In genomic region chr5:44223341-44223881, GRCm38 (mm10) we compare ENCODE assay signal across 13 mouse cellular contexts. TPM values are rescaled to one million over a fixed set of nuclear protein-coding genes. Genes with fewer than 3 reads are reported as not detected.
A peak's percentile ranks its signal among the peaks of the same experiment; 100 is the strongest.
DNase-seq lines count a peak whose midpoint lies in the region; ATAC-seq and TF ChIP-seq lines count a peak whose summit lies in the region.
"Had no signal": no experiment of that assay in that cellular context is flagged by ENCODE, and none has a peak within 500 bp of the region (broad histone marks: within the 10 kb centered on the region; RNA-seq: fewer than 3 reads in every experiment).

No protein-coding gene starts in this region.

- no peak overlapping the region for H3K4me2 ChIP-seq in lung, postnatal 0 days (replicated peaks; ENCODE audit: low read depth, low read length)
- peak overlapping the region; percentile 87 for H3K4me2 ChIP-seq in liver, embryonic 13.5 days
- no peak overlapping the region for H3K4me2 ChIP-seq in forebrain, embryonic 16.5 days (ENCODE audit: low read length)

- no peaks in the 10 kb centered on the region for H3K9me3 ChIP-seq in lung, postnatal 0 days (ENCODE audit: low read length)
- H3K9me3 ChIP-seq in liver, embryonic 13.5 days (replicated peaks) = no peaks in the 10 kb centered on the region
- H3K9me3 ChIP-seq in forebrain, embryonic 16.5 days (ENCODE audit: control insufficient read depth, low read length) = no peaks in the 10 kb centered on the region
- H3K9me3 ChIP-seq: forebrain, embryonic 10.5 days had no signal

- no peak for TF ChIP-seq CTCF in lung, postnatal 0 days (IDR thresholded peaks at IDR 0.05)
- no peak for TF ChIP-seq CTCF in thymus, adult 2 months (IDR thresholded peaks at IDR 0.05; ENCODE audit: borderline replicate concordance, control insufficient read depth, extremely low read depth, insufficient read depth, low read length, poor library complexity)
- no peak for TF ChIP-seq CTCF in layer of hippocampus, adult 2 months (conservative IDR thresholded peaks at IDR 0.05)

- WGBS in lung, postnatal 0 days = 70% methylated on average over 16 of the region's 16 CpGs
- WGBS in liver, embryonic 13.5 days (ENCODE audit: insufficient replicate concordance) = 25% methylated on average over 16 of the region's 16 CpGs
- 12% methylated on average over 16 of the region's 16 CpGs for WGBS in thymus, adult 2 months
- WGBS in forebrain, embryonic 16.5 days = 93% methylated on average over 16 of the region's 16 CpGs

- peak; percentile 19 for DNase-seq in lung, postnatal 0 days (ENCODE audit: low spot score)
- no peak for DNase-seq in lung, postnatal 14 days
- peak; percentile 34 for DNase-seq in c-Kit-negative CD71-positive TER-119-positive erythroid progenitor cells, embryonic 14.5 days (ENCODE audit: low read depth, low spot score)
- DNase-seq in liver, embryonic 13.5 days = peak; percentile 65
- DNase-seq in thymus, adult 2 months = no peak
- no peak for DNase-seq in cerebellum, postnatal 10 days
- DNase-seq in layer of hippocampus, adult 2 months (ENCODE audit: low spot score in 2 of 2) = no peak
- DNase-seq: adrenal gland, adult 8-10 months; right cerebral cortex, postnatal 25 days had no signal

- H3K9ac ChIP-seq in lung, postnatal 0 days (replicated peaks; ENCODE audit: low read depth) = no peak overlapping the region
- H3K9ac ChIP-seq in liver, embryonic 13.5 days = peak overlapping the region; percentile 57
- H3K9ac ChIP-seq in forebrain, embryonic 16.5 days (replicated peaks; ENCODE audit: low read depth, low read length) = no peak overlapping the region

- H3K27me3 ChIP-seq in lung, postnatal 0 days (replicated peaks; ENCODE audit: insufficient read depth, low read length) = no peaks in the 10 kb centered on the region
- H3K27me3 ChIP-seq in liver, embryonic 13.5 days = no peaks in the 10 kb centered on the region
- no peaks in the 10 kb centered on the region for H3K27me3 ChIP-seq in thymus, adult 2 months (ENCODE audit: control insufficient read depth, insufficient read depth, low read length)
- no peaks in the 10 kb centered on the region for H3K27me3 ChIP-seq in forebrain, embryonic 16.5 days (replicated peaks; ENCODE audit: control insufficient read depth, insufficient read depth, low read length)

- H3K4me1 ChIP-seq in lung, postnatal 0 days (ENCODE audit: insufficient read depth, low read depth, low read length) = peaks cover 7% of the 10 kb centered on the region; the same call in 1 of the 2 replicates
- peaks cover 73% of the 10 kb centered on the region for H3K4me1 ChIP-seq in liver, embryonic 13.5 days (replicated peaks)
- H3K4me1 ChIP-seq in thymus, adult 2 months (replicated peaks; ENCODE audit: control insufficient read depth, insufficient read depth, low read length) = peaks cover 30% of the 10 kb centered on the region
- H3K4me1 ChIP-seq in forebrain, embryonic 16.5 days (replicated peaks; ENCODE audit: control insufficient read depth, insufficient read depth, low read length) = peaks cover 21% of the 10 kb centered on the region

- no peaks in the 10 kb centered on the region for H3K36me3 ChIP-seq in lung, postnatal 0 days (ENCODE audit: insufficient read depth, low read length)
- peaks cover 19% of the 10 kb centered on the region for H3K36me3 ChIP-seq in liver, embryonic 13.5 days
- H3K36me3 ChIP-seq in thymus, adult 2 months (ENCODE audit: control insufficient read depth, insufficient read depth, low read length) = no peaks in the 10 kb centered on the region
- H3K36me3 ChIP-seq in forebrain, embryonic 16.5 days (ENCODE audit: control insufficient read depth, insufficient read depth) = no peaks in the 10 kb centered on the region

- no peak overlapping the region for H3K4me3 ChIP-seq in lung, postnatal 0 days (ENCODE audit: low read depth, low read length)
- H3K4me3 ChIP-seq in liver, embryonic 13.5 days (replicated peaks) = peak overlapping the region; percentile 95
- peak overlapping the region; percentile 14 for H3K4me3 ChIP-seq in thymus, adult 2 months (ENCODE audit: control insufficient read depth, insufficient read depth, low read length)
- no peak overlapping the region for H3K4me3 ChIP-seq in forebrain, embryonic 16.5 days (replicated peaks; ENCODE audit: low read length)
- no peak overlapping the region for H3K4me3 ChIP-seq in layer of hippocampus, adult 2 months
- H3K4me3 ChIP-seq: forebrain, embryonic 10.5 days; heart, adult 2 months; myocyte had no signal

- no peak for TF ChIP-seq EP300 in lung, postnatal 0 days (IDR thresholded peaks at IDR 0.05)

- no peak for ATAC-seq in lung, postnatal 0 days
- ATAC-seq in liver, embryonic 13.5 days (ENCODE audit: low read depth) = peak; percentile 64
- no peak for ATAC-seq in forebrain, embryonic 16.5 days

- no peak for TF ChIP-seq POLR2A in thymus, adult 2 months (IDR thresholded peaks at IDR 0.05; ENCODE audit: control insufficient read depth, extremely low read depth, insufficient read depth, low read length, poor library complexity)

- no peak overlapping the region for H3K27ac ChIP-seq in lung, postnatal 0 days (ENCODE audit: low read length)
- H3K27ac ChIP-seq in liver, embryonic 13.5 days = peak overlapping the region; percentile 90
- H3K27ac ChIP-seq in thymus, adult 2 months (ENCODE audit: control insufficient read depth, insufficient read depth, low read length) = peak overlapping the region; percentile 87
- H3K27ac ChIP-seq in forebrain, embryonic 16.5 days (ENCODE audit: low read length) = no peak overlapping the region
- H3K27ac ChIP-seq in layer of hippocampus, adult 2 months = no peak overlapping the region
- H3K27ac ChIP-seq: forebrain, embryonic 10.5 days; heart, adult 2 months had no signal

RNA-seq across cellular contexts. Expression of gene Tapt1, which starts 3.0 kb away (rescaled TPM):
- polyA plus RNA-seq in lung, postnatal 0 days (2015; fragmentation: Nextera tagmentation; extraction: Ambion mirVana) = 31.3 and 31.8 TPM in 2 replicates
- 26.7 and 35.1 TPM in 2 replicates for polyA plus RNA-seq in liver, embryonic 13.5 days (2015; fragmentation: Nextera tagmentation; extraction: Ambion mirVana)
- polyA plus RNA-seq in thymus, adult 2 months (2012; rRNA removed) = 204 and 242 TPM in 2 replicates
- 26.4 and 27.3 TPM in 2 replicates for polyA plus RNA-seq in forebrain, embryonic 16.5 days (2015; fragmentation: Nextera tagmentation; extraction: Ambion mirVana)
- total RNA-seq in layer of hippocampus, adult 2 months (2021) = 10 to 100 TPM; 41.3 to 50.2 TPM

Comparison
In these comparisons a context has a peak if more than half of its experiments do, and no peak if none do; other contexts are left out.
1. DNase-seq: peak in lung, postnatal 0 days (single experiment), c-Kit-negative CD71-positive TER-119-positive erythroid progenitor cells, embryonic 14.5 days (single experiment) and liver, embryonic 13.5 days (single experiment); none in lung, postnatal 14 days (single experiment), thymus, adult 2 months (single experiment), cerebellum, postnatal 10 days (0 of 2) and layer of hippocampus, adult 2 months (0 of 2).
2. H3K27ac ChIP-seq: peak in liver, embryonic 13.5 days (single experiment) and thymus, adult 2 months (single experiment); none in lung, postnatal 0 days (single experiment), forebrain, embryonic 16.5 days (single experiment) and layer of hippocampus, adult 2 months (single experiment).
3. H3K4me3 ChIP-seq: peak in liver, embryonic 13.5 days (single experiment) and thymus, adult 2 months (single experiment); none in lung, postnatal 0 days (single experiment), forebrain, embryonic 16.5 days (single experiment) and layer of hippocampus, adult 2 months (single experiment).